Mouse (Mus musculus) mammary gland, adult 2 months (tissue): Measurements from ENCODE around the gene Rtf2. TPM values are rescaled to one million over a fixed set of nuclear protein-coding genes. Genes with fewer than 3 reads are reported as not detected.

Source experiments
- polyA plus RNA-seq: library from polyadenylated mRNA; depleted of rRNA; stranded (reverse); fragments of >200 nt; gene quantifications from 2 replicates; pipeline ENCODE4 v1.2.3, GENCODE M21; 2012; ENCODE audit warnings: low replicate concordance; rRNA removed

The Rtf2 gene
- polyA plus RNA-seq: 45.0 and 81.2 TPM in 2 replicates

DNA sequence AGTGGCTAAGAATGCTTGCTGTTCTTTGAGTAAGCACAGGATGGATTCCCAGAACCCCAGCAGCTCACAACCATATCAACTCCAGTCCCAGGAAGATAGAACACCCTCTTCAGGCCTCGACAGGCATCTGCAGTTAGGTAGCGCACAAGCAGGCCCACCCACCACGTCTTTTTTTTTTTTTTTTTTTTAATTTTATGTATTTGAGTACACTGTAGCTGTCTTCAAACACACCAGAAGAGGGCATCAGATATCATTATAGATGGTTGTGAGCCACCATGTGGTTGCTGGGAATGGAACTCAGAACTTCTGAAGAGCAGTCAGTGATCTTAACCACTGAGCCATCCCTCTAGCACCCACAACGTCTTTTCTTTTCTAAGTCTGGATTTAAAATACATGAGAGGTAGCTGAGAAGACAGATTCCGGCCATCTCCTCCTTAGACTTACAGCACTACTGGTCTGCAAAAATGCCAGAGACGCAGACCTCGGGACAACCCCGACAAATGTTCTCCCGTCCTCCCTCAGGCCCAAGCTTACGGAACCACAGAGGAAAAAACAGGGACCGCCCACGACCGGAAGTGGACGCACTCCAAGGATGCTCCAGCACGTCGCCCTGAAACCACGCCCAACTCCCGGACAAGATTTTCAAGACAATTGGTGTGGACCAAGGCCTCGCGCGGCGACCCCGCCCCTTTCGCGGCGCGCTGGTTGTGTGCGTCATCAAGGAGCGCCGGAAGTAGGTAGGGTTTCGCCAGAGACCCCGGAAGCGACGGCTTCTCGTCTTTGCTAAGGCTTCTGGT, at the start of gene Rtf2:
TSS of gene Rtf2 (plus strand) at position 714 of the 797 bp plus-strand sequence.

DNA sequence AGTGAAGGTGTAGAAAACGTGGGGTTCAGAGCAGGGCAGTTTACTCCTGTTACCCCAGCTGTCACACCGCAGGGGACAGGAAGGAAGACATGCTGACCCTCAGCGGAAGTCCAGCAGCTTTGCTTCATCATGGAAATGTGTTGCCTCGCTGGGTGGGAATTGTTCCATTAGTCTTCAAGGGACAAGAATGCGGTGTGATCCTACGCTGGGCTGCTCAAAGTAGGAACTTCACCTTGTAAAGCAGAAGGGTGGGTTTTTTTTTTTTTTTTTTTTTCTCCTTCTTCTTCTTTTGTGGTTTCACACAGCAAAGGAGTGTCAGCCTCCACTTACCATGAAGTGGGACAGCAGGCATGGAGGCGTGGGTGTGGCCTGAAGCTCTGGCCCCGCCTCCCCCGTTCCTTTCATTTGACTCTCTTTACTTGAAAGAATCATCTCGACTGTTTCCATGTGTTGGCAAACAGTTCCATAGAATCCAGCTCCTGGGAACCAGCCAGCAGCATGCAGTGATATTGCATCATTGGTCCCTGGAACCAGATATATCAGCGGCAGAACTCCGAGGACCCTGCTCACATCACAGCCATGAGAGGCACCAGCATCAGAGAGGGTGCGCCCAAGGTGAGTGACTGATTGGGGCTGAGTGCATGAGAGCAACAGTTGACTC, 46.8 kb upstream of the Rtf2 start, which contains the start of gene Cass4:
TSS of gene Cass4 (plus strand) at position 404 of the 661 bp plus-strand sequence.

DNA sequence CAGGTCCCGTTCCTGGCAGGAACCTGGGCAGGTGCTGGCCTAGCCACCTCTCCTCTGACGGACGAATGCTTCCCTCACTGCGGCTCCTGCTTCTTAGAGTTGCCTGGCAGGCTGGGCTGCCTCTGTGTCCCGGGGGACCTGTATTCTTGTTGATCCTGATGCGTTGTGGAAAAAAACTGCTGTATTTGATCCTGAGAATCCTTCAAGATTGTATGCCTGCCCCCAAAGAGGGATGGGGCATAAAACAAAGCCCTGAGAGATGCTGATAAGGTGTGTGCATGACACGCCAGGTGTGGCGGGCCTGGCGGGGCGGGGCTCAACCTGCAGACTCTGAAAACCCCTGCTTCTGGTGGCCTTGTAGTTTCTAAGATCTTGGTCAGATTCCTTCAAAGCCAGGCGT, 18.1 kb downstream of the Rtf2 start, which contains the start of gene Gcnt7:
TSS of gene Gcnt7 (minus strand) at position 101 of the 400 bp plus-strand sequence.

DNA sequence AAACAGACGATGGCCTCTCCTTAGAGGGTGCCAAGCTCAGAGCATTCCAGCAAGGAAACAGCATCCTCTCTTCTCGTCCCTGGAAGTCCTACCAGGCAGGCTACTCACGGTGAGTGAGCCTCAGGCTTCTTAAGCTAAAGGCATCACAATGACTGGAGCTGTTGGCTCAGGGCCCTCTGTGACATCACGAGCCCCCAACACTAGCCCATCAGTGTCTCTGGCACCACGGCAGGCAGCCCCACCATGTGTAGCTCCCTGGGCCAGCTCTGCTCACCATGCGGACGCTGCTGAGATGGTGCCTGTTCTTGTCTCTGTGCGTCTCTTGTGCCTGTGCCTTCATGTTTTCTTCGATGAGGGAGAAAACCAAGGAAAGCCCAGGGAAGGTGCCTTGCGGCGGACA, 32.0 kb downstream of the Rtf2 start, which contains the start of gene Fam209:
TSS of gene Fam209 (plus strand) at position 203 of the 400 bp plus-strand sequence.

Other genes starting within 250 kb of the Rtf2 start
- not detected in 2 replicates for gene Mc3r, start 192.1 kb upstream of the Rtf2 start, polyA plus RNA-seq
- gene Fam210b, start 95.0 kb upstream of the Rtf2 start, polyA plus RNA-seq: 40.4 and 49.5 TPM in 2 replicates
- gene Aurka, start 70.0 kb upstream of the Rtf2 start, polyA plus RNA-seq: 3.1 and 4.0 TPM in 2 replicates
- 37.4 and 38.2 TPM in 2 replicates for gene Cstf1, start 69.9 kb upstream of the Rtf2 start, polyA plus RNA-seq
- 2.1 and 3.1 TPM in 2 replicates for gene Cass4, start 46.8 kb upstream of the Rtf2 start, polyA plus RNA-seq
- not detected in 2 replicates for gene Gcnt7, start 18.0 kb downstream of the Rtf2 start, polyA plus RNA-seq
- 0.29 and 0.32 TPM in 2 replicates for gene Fam209, start 32.0 kb downstream of the Rtf2 start, polyA plus RNA-seq
- 7.0 and 13.0 TPM in 2 replicates for gene Tfap2c, start 109.0 kb downstream of the Rtf2 start, polyA plus RNA-seq